Mouse (Mus musculus) G1E (cell line): Measurements from ENCODE around the gene Zc3hc1.

Experiments
- CTCF ChIP-seq: IDR thresholded peaks from 2 replicates; pipeline ENCODE4 v1.5.1; 2012; ENCODE audit warnings: low read depth, low read length, inconsistent platforms, mixed read lengths
- GATA1 ChIP-seq: IDR thresholded peaks from 2 replicates; pipeline ENCODE4 v1.6.1; 2012; ENCODE audit warnings: borderline replicate concordance, low read length, inconsistent platforms, mixed read lengths
- POLR2AphosphoS5 ChIP-seq: IDR thresholded peaks from 2 replicates; pipeline ENCODE4 v1.6.1; 2012; ENCODE audit warnings: low read depth, low read length, inconsistent platforms; ENCODE audit not compliant: insufficient replicate concordance
- TAL1 ChIP-seq: conservative IDR thresholded peaks from 2 replicates; pipeline ENCODE4 v1.6.1; 2012; ENCODE audit warnings: low read depth, low read length, inconsistent platforms, mixed read lengths

GRCm38 (mm10) chr6:30400146-30400545, 9.3 kb upstream of the Zc3hc1 start:
- TF ChIP-seq CTCF (no peak), TAL1 (no peak), POLR2AphosphoS5 (no peak), GATA1 (no peak)
